Comparison of ENCODE assay signal across 8 mouse cellular contexts in the genomic region with DNA sequence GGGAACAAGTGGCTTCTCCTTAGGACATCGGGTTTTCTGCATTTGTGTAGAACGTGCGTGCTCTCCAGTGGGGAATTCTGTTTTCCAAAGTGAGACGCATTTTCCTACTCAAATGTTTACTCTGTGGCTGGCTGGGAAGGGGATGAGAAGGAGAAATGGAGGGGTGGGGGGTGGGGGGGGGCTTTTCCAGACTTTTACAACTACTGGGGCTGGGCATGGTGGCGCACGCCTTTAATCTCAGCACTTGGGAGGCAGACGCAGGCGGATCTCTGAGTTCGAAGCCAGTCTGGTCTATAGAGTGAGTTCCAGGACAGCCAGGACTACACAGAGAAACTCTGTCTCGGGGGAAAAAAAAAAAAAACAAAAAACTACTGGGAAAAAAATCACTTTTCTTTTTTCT. TPM values are rescaled to one million over a fixed set of nuclear protein-coding genes. Genes with fewer than 3 reads are reported as not detected.
DNase-seq lines count a peak whose midpoint lies in the region; ATAC-seq and TF ChIP-seq lines count a peak whose summit lies in the region.

No protein-coding gene starts in this region.

- TF ChIP-seq POLR2A in small intestine, adult 2 months (IDR thresholded peaks at IDR 0.05; ENCODE audit: low read depth, low read length), result no peak

- no peaks in the 10 kb centered on the region for H3K9me3 ChIP-seq in lung, embryonic 16.5 days (ENCODE audit: control insufficient read depth, low read length)
- no peaks in the 10 kb centered on the region for H3K9me3 ChIP-seq in forebrain, embryonic 13.5 days (replicated peaks)
- no peaks in the 10 kb centered on the region for H3K9me3 ChIP-seq in limb, embryonic 13.5 days

- no peaks in the 10 kb centered on the region for H3K36me3 ChIP-seq in lung, embryonic 16.5 days (ENCODE audit: control insufficient read depth, insufficient read depth, low read length)
- H3K36me3 ChIP-seq in forebrain, embryonic 13.5 days (ENCODE audit: poor library complexity, severe bottlenecking), result no peaks in the 10 kb centered on the region
- H3K36me3 ChIP-seq in limb, embryonic 13.5 days, result no peaks in the 10 kb centered on the region
- no peaks in the 10 kb centered on the region for H3K36me3 ChIP-seq in small intestine, adult 2 months (ENCODE audit: control insufficient read depth, insufficient read depth, low read length)

- no peak for DNase-seq in lung, postnatal 36 days
- DNase-seq in B cell, adult 2 months, result no peak
- DNase-seq in right cerebral cortex, postnatal 14 days, result no peak
- DNase-seq in adrenal gland, postnatal 25 days, result no peak

- 0 out of 2 replicates have a peak, but pooled peaks have one; percentile 1 for ATAC-seq in lung, embryonic 16.5 days (ENCODE audit: low read depth)
- no peak for ATAC-seq in forebrain, embryonic 13.5 days
- ATAC-seq in limb, embryonic 13.5 days (ENCODE audit: low FRiP score, low read depth), result no peak

- peak overlapping the region; percentile 69 for H3K4me2 ChIP-seq in lung, embryonic 16.5 days (ENCODE audit: low read depth, low read length)
- H3K4me2 ChIP-seq in forebrain, embryonic 13.5 days, result peak overlapping the region; percentile 80
- peak overlapping the region; percentile 69 for H3K4me2 ChIP-seq in limb, embryonic 13.5 days (replicated peaks)

- peak overlapping the region; percentile 99 for H3K27ac ChIP-seq in lung, embryonic 16.5 days (ENCODE audit: low read length)
- no peak overlapping the region for H3K27ac ChIP-seq in forebrain, embryonic 13.5 days
- peak overlapping the region; percentile 93 for H3K27ac ChIP-seq in limb, embryonic 13.5 days
- peak overlapping the region; percentile 89 for H3K27ac ChIP-seq in small intestine, adult 2 months (ENCODE audit: insufficient read depth, low read depth, low read length)

- H3K27me3 ChIP-seq in lung, embryonic 16.5 days (ENCODE audit: control insufficient read depth, insufficient read depth, low read depth, low read length), result no peaks in the 10 kb centered on the region
- no peaks in the 10 kb centered on the region for H3K27me3 ChIP-seq in forebrain, embryonic 13.5 days
- H3K27me3 ChIP-seq in limb, embryonic 13.5 days, result no peaks in the 10 kb centered on the region
- H3K27me3 ChIP-seq in small intestine, adult 2 months (ENCODE audit: control insufficient read depth, insufficient read depth, low read length), result no peaks in the 10 kb centered on the region

- peak overlapping the region; percentile 87 for H3K9ac ChIP-seq in lung, embryonic 16.5 days (ENCODE audit: low read length)
- H3K9ac ChIP-seq in forebrain, embryonic 13.5 days, result peak overlapping the region; percentile 81
- H3K9ac ChIP-seq in limb, embryonic 13.5 days, result peak overlapping the region; percentile 86

- peaks cover 2% of the 10 kb centered on the region; the same call in 1 of the 2 replicates for H3K4me1 ChIP-seq in lung, embryonic 16.5 days (replicated peaks; ENCODE audit: control insufficient read depth, insufficient read depth, low read length)
- peaks cover 6% of the 10 kb centered on the region; the same call in 1 of the 2 replicates for H3K4me1 ChIP-seq in forebrain, embryonic 13.5 days
- peaks cover 5% of the 10 kb centered on the region; the same call in 1 of the 2 replicates for H3K4me1 ChIP-seq in limb, embryonic 13.5 days
- H3K4me1 ChIP-seq in small intestine, adult 2 months (ENCODE audit: control insufficient read depth, insufficient read depth, insufficient read length, low read length), result no peaks in the 10 kb centered on the region

- WGBS in lung, embryonic 16.5 days, result 27% methylated on average over 10 of the region's 10 CpGs
- WGBS in forebrain, embryonic 13.5 days, result 52% methylated on average over 10 of the region's 10 CpGs
- WGBS in limb, embryonic 13.5 days, result 40% methylated on average over 10 of the region's 10 CpGs
- 20% methylated on average over 10 of the region's 10 CpGs for WGBS in small intestine, adult 2 months

- TF ChIP-seq CTCF in small intestine, adult 2 months (IDR thresholded peaks at IDR 0.05; ENCODE audit: extremely low read depth, insufficient read length, insufficient replicate concordance, low read depth, low read length), result no peak

- H3K4me3 ChIP-seq in lung, embryonic 16.5 days (ENCODE audit: low read length), result peak overlapping the region; percentile 64
- peak overlapping the region; percentile 54 for H3K4me3 ChIP-seq in forebrain, embryonic 13.5 days
- H3K4me3 ChIP-seq in limb, embryonic 13.5 days, result peak overlapping the region; percentile 60
- H3K4me3 ChIP-seq in small intestine, adult 2 months (ENCODE audit: low read depth, low read length), result no peak overlapping the region

RNA-seq across cellular contexts. Expression of a gene that starts 27.6 kb away (rescaled TPM):
- 2.0 TPM in 2 replicates for polyA plus RNA-seq in lung, embryonic 16.5 days (2015; fragmentation: Nextera tagmentation; extraction: Ambion mirVana)
- 2.7 and 3.2 TPM in 2 replicates for polyA plus RNA-seq in forebrain, embryonic 13.5 days (2015; fragmentation: Nextera tagmentation; extraction: Ambion mirVana)
- 2.2 and 2.4 TPM in 2 replicates for polyA plus RNA-seq in limb, embryonic 13.5 days (2015; fragmentation: Nextera tagmentation; extraction: Ambion mirVana)
- polyA plus RNA-seq in small intestine, adult 2 months (2012; rRNA removed), result 0.03 and 0.04 TPM in 2 replicates
- 2.9 and 3.0 TPM in 2 replicates for total RNA-seq in adrenal gland, postnatal 25 days (2021)
